Mouse (Mus musculus) midbrain, embryonic 14.5 days (tissue): ENCODE data around the gene Ikzf1. TPM values are rescaled to one million over a fixed set of nuclear protein-coding genes. Genes with fewer than 3 reads are reported as not detected.

Experiments used
- ATAC-seq: fragments of 200-750 bp; cut with Nextera tagmentation; 2 replicates; pipeline ENCODE4 v1.8.0; 2017; ENCODE audit warnings: moderate number of reproducible peaks, moderate library complexity; ENCODE audit not compliant: low FRiP score, low TSS enrichment
- DNase-seq: peaks from one replicate; pipeline ENCODE4 v3.0.0-alpha.2; 2015
- H3K27ac ChIP-seq: fragments of 300-500 bp; sonication (generic); replicated peaks from 2 replicates; pipeline ENCODE4 v1.5.1; 2014; ENCODE audit warnings: mild to moderate bottlenecking, low read depth, low read length, moderate library complexity
- H3K27me3 ChIP-seq: fragments of 300-500 bp; sonication (generic); 2 replicates; pipeline ENCODE4 v1.6.1; 2014; ENCODE audit warnings: low read length, control low read depth, mixed read lengths; ENCODE audit not compliant: control insufficient read depth, insufficient read depth
- H3K36me3 ChIP-seq: fragments of 300-500 bp; sonication (generic); 2 replicates; pipeline ENCODE4 v1.6.1; 2014; ENCODE audit warnings: low read length, control low read depth; ENCODE audit not compliant: control insufficient read depth, insufficient read depth
- H3K4me1 ChIP-seq: fragments of 300-500 bp; sonication (generic); 2 replicates; pipeline ENCODE4 v1.6.1; 2014; ENCODE audit warnings: mild to moderate bottlenecking, antibody characterized with exemption, low read length, control low read depth; ENCODE audit not compliant: control insufficient read depth, insufficient read depth
- H3K4me2 ChIP-seq: fragments of 300-500 bp; sonication (generic); 2 replicates; pipeline ENCODE4 v1.6.1; 2014; ENCODE audit warnings: mild to moderate bottlenecking, low read length, moderate library complexity
- H3K4me3 ChIP-seq: fragments of 300-500 bp; sonication (generic); replicated peaks from 2 replicates; pipeline ENCODE4 v1.5.1; 2014; ENCODE audit warnings: low read depth, low read length
- H3K9ac ChIP-seq: fragments of 300-500 bp; sonication (generic); replicated peaks from 2 replicates; pipeline ENCODE4 v1.6.1; 2014; ENCODE audit warnings: mild to moderate bottlenecking, low read length, moderate library complexity
- H3K9me3 ChIP-seq: fragments of 300-500 bp; sonication (generic); 2 replicates; pipeline ENCODE4 v1.6.1; 2016; ENCODE audit warnings: low read length, control low read depth, mixed read lengths; ENCODE audit not compliant: control insufficient read depth
- WGBS: fragments of 180-500 bp; shearing (Covaris S2); extraction: QIAGEN DNeasy Blood & Tissue Kit; methylation state at CpG from one replicate; pipeline ENCODE4 v1.1.7; 2014; 5-methylcytosine and 5-hydroxymethylcytosine counted together
- polyA plus RNA-seq: library from polyadenylated mRNA; unstranded; fragments of >200 nt; fragmentation: Nextera tagmentation; extraction: Ambion mirVana; gene quantifications from 2 replicates; pipeline ENCODE4 v1.2.1, GENCODE M21; 2014

Ikzf1 gene
- polyA plus RNA-seq, 1 experiment from 2014 or later: 2.6 TPM

- no peaks in the 10 kb centered on the region for H3K27me3 ChIP-seq
- ATAC-seq (no peak), DNase-seq (no peak)
- H3K4me2 ChIP-seq: no peak overlapping the region
- H3K9me3 ChIP-seq: no peaks in the 10 kb centered on the region
- no peak overlapping the region for H3K27ac ChIP-seq
- H3K36me3 ChIP-seq: no peaks in the 10 kb centered on the region
- no peak overlapping the region for H3K9ac ChIP-seq
- no peaks in the 10 kb centered on the region for H3K4me1 ChIP-seq
- WGBS: 90% methylated on average over 5 of the region's 5 CpGs
- no peak overlapping the region for H3K4me3 ChIP-seq
Measured at GRCm38 (mm10) chr11:11725876-11726525, 41.2 kb downstream of the Ikzf1 start.

GRCm38 (mm10) chr11:11726807-11727276, 42.0 kb downstream of the Ikzf1 start:
- no peak for ATAC-seq
- H3K9ac ChIP-seq: no peak overlapping the region
- DNase-seq: no peak
- no peak overlapping the region for H3K4me3 ChIP-seq
- no peaks in the 10 kb centered on the region for H3K27me3 ChIP-seq
- H3K36me3 ChIP-seq: no peaks in the 10 kb centered on the region
- WGBS: 88% methylated on average over 4 of the region's 4 CpGs
- H3K4me2 ChIP-seq: no peak overlapping the region
- no peaks in the 10 kb centered on the region for H3K9me3 ChIP-seq
- H3K27ac ChIP-seq: no peak overlapping the region
- H3K4me1 ChIP-seq: no peaks in the 10 kb centered on the region

- Histone ChIP-seq H3K9ac (no peak overlapping the region), H3K4me1 (no peaks in the 10 kb centered on the region), H3K36me3 (no peaks in the 10 kb centered on the region), H3K27me3 (no peaks in the 10 kb centered on the region), H3K4me2 (no peak overlapping the region), H3K27ac (no peak overlapping the region), H3K4me3 (no peak overlapping the region), H3K9me3 (no peaks in the 10 kb centered on the region)
- ATAC-seq: no peak
- 89% methylated on average over 10 of the region's 10 CpGs for WGBS
- no peak for DNase-seq
Measured at GRCm38 (mm10) chr11:11727936-11728556, 43.2 kb downstream of the Ikzf1 start.

- H3K9me3 ChIP-seq: no peaks in the 10 kb centered on the region
- H3K4me3 ChIP-seq: no peak overlapping the region
- DNase-seq (no peak), ATAC-seq (no peak)
- WGBS: 80% methylated on average over 6 of the region's 6 CpGs
- no peak overlapping the region for H3K27ac ChIP-seq
- no peaks in the 10 kb centered on the region for H3K27me3 ChIP-seq
- H3K4me2 ChIP-seq: no peak overlapping the region
- H3K9ac ChIP-seq: no peak overlapping the region
- no peaks in the 10 kb centered on the region for H3K36me3 ChIP-seq
- no peaks in the 10 kb centered on the region for H3K4me1 ChIP-seq
Measured at GRCm38 (mm10) chr11:11729216-11729615, 44.4 kb downstream of the Ikzf1 start.

GRCm38 (mm10) chr11:11730062-11730461, 45.3 kb downstream of the Ikzf1 start:
- ATAC-seq (no peak), DNase-seq (no peak)
- Histone ChIP-seq H3K36me3 (no peaks in the 10 kb centered on the region), H3K4me1 (no peaks in the 10 kb centered on the region), H3K4me2 (no peak overlapping the region), H3K4me3 (no peak overlapping the region), H3K9ac (no peak overlapping the region), H3K27me3 (no peaks in the 10 kb centered on the region), H3K27ac (no peak overlapping the region), H3K9me3 (no peaks in the 10 kb centered on the region)
- 82% methylated on average over 1 of the region's 1 CpGs for WGBS

GRCm38 (mm10) chr11:11731727-11732126, 46.9 kb downstream of the Ikzf1 start:
- Histone ChIP-seq H3K4me3 (no peak overlapping the region), H3K27me3 (no peaks in the 10 kb centered on the region), H3K4me1 (no peaks in the 10 kb centered on the region), H3K27ac (no peak overlapping the region), H3K9me3 (no peaks in the 10 kb centered on the region), H3K4me2 (no peak overlapping the region), H3K9ac (no peak overlapping the region), H3K36me3 (no peaks in the 10 kb centered on the region)
- no peak for ATAC-seq
- no peak for DNase-seq
- WGBS: 97% methylated on average over 1 of the region's 1 CpGs

- H3K9ac ChIP-seq: no peak overlapping the region
- DNase-seq (no peak), ATAC-seq (no peak)
- H3K9me3 ChIP-seq: no peaks in the 10 kb centered on the region
- H3K27me3 ChIP-seq: no peaks in the 10 kb centered on the region
- H3K4me2 ChIP-seq: no peak overlapping the region
- H3K4me1 ChIP-seq: no peaks in the 10 kb centered on the region
- 80% methylated on average over 8 of the region's 8 CpGs for WGBS
- H3K27ac ChIP-seq: no peak overlapping the region
- no peak overlapping the region for H3K4me3 ChIP-seq
- H3K36me3 ChIP-seq: no peaks in the 10 kb centered on the region
Measured at GRCm38 (mm10) chr11:11732972-11733770, 48.4 kb downstream of the Ikzf1 start.

GRCm38 (mm10) chr11:11735155-11735554, 50.4 kb downstream of the Ikzf1 start:
- Histone ChIP-seq H3K36me3 (no peaks in the 10 kb centered on the region), H3K9ac (no peak overlapping the region), H3K4me1 (no peaks in the 10 kb centered on the region), H3K4me2 (no peak overlapping the region), H3K27me3 (no peaks in the 10 kb centered on the region), H3K4me3 (no peak overlapping the region), H3K9me3 (no peaks in the 10 kb centered on the region), H3K27ac (no peak overlapping the region)
- 85% methylated on average over 6 of the region's 6 CpGs for WGBS
- DNase-seq: no peak
- no peak for ATAC-seq
